Mouse (Mus musculus) heart, embryonic 12.5 days (tissue): ENCODE data around the gene Farp2. TPM values are rescaled to one million over a fixed set of nuclear protein-coding genes. Genes with fewer than 3 reads are reported as not detected.
A peak's percentile ranks its signal among the peaks of the same experiment; 100 is the strongest.
"Not testable (repeated sequence)": the region's sequence is repeated elsewhere in the genome, so short reads cannot be mapped to it uniquely, and the experiment has no call there.

Experiments used
- ATAC-seq: fragments of 200-750 bp; cut with Nextera tagmentation; 2 replicates; pipeline ENCODE4 v1.8.0; 2017; ENCODE audit warnings: moderate TSS enrichment, moderate library complexity; ENCODE audit not compliant: insufficient number of reproducible peaks, low FRiP score
- H3K27ac ChIP-seq: fragments of 300-500 bp; sonication (generic); 2 replicates; pipeline ENCODE4 v1.5.1; 2016; ENCODE audit warnings: mild to moderate bottlenecking, moderate library complexity; ENCODE audit not compliant: poor library complexity, severe bottlenecking
- H3K27me3 ChIP-seq: fragments of 300-500 bp; sonication (generic); replicated peaks from 2 replicates; pipeline ENCODE4 v1.6.1; 2016; ENCODE audit warnings: mild to moderate bottlenecking, moderate library complexity
- H3K36me3 ChIP-seq: fragments of 300-500 bp; sonication (generic); 2 replicates; pipeline ENCODE4 v1.6.1; 2016; ENCODE audit warnings: mild to moderate bottlenecking, moderate library complexity
- H3K4me1 ChIP-seq: fragments of 300-500 bp; sonication (generic); replicated peaks from 2 replicates; pipeline ENCODE4 v1.6.1; 2016; ENCODE audit warnings: mild to moderate bottlenecking
- H3K4me2 ChIP-seq: fragments of 300-500 bp; sonication (generic); 2 replicates; pipeline ENCODE4 v1.6.1; 2016; ENCODE audit warnings: mild to moderate bottlenecking, moderate library complexity
- H3K4me3 ChIP-seq: fragments of 300-500 bp; sonication (generic); 2 replicates; pipeline ENCODE4 v1.5.1; 2016; ENCODE audit warnings: mild to moderate bottlenecking
- H3K9ac ChIP-seq: fragments of 300-500 bp; sonication (generic); 2 replicates; pipeline ENCODE4 v1.6.1; 2016; ENCODE audit warnings: mild to moderate bottlenecking, moderate library complexity
- H3K9me3 ChIP-seq: fragments of 300-500 bp; sonication (generic); replicated peaks from 2 replicates; pipeline ENCODE4 v1.6.1; 2016; ENCODE audit warnings: mild to moderate bottlenecking, moderate library complexity
- WGBS: fragments of 180-500 bp; shearing (Covaris S2); methylation state at CpG from one replicate; pipeline ENCODE4 v1.1.7; 2016; 5-methylcytosine and 5-hydroxymethylcytosine counted together
- polyA plus RNA-seq: library from polyadenylated mRNA; unstranded; fragments of >200 nt; fragmentation: Nextera tagmentation; extraction: Ambion mirVana; gene quantifications from 2 replicates; pipeline ENCODE4 v1.2.1, GENCODE M21; 2016

Farp2 gene
- 4.2 and 5.4 TPM in 2 replicates for polyA plus RNA-seq

DNA sequence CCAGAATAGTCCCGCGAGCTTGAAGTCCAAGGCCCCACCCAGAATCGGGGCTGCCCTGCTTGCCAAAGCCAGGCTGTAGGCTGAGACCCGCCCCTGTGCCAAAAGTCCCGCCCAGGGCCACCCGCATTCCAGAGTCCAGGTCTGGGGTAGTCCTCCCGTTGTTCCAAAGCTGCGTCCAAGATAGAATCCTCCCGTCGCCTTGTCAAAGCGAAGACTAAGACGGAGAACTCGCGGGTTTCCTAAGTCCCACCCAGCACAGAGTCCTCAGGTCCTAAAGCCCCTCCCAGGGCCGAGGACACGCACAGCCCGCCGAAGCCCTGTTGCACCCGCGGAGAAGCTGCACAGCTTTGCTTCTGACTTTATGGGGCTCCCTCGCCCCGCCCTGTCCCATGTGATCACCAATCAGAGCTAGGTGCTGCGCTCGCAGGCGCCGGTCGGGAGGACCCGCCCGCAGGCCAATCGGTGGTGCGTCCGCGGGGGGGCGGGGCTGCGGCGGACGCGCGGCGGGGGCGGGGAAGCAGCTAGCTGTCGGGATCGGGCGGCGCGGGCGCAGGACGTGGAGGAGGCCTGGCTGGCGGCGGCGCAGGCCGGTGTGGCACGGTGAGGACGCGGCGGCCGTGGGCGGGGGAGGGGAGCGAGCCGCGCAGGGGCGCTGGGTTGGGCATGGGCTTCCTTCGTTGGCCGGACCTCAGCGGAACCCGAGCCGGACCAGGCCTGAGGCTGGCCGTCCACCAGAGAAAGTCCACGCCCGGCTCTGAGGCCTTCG lies at the start of gene Farp2:
TSS of gene Farp2 (plus strand) at position 495 of the 766 bp plus-strand sequence.
- Histone ChIP-seq H3K27me3 (no peaks in the 10 kb centered on the region), H3K36me3 (peaks cover 21% of the 10 kb centered on the region), H3K27ac (peak within 1 kb of the TSS; percentile 79), H3K9me3 (no peaks in the 10 kb centered on the region), H3K4me3 (peak within 1 kb of the TSS; percentile 93), H3K4me2 (peak within 1 kb of the TSS; percentile 89), H3K4me1 (peaks cover 24% of the 10 kb centered on the region), H3K9ac (peak within 1 kb of the TSS; percentile 93)
- ATAC-seq = peak; percentile 99
- under 1% methylated on average over 67 of the region's 71 CpGs for WGBS

DNA sequence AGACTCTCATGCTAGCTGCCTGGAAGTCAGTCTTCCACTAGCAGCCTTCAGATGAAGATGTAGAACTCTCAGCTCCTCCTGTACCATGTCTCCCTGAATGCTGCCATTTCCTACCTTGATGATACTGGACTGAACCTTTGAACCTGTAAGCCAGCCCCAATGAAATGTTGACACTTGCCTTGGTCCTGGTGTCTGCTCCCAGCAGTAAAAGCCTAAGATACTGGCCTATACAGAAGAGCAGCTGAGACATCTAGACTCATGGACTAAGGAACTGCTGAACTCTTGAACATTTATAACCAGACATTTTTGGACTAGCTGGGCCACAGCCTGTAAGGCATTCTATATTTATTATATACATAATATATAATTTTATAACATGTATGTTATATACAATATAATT lies 46.8 kb upstream of the Farp2 start:
- no peak overlapping the region for H3K4me2 ChIP-seq
- no peaks in the 10 kb centered on the region for H3K27me3 ChIP-seq
- no peak overlapping the region for H3K4me3 ChIP-seq
- ATAC-seq = no peak
- no peaks in the 10 kb centered on the region for H3K36me3 ChIP-seq
- H3K9me3 ChIP-seq = no peaks in the 10 kb centered on the region
- no peak overlapping the region for H3K27ac ChIP-seq
- no peak overlapping the region for H3K9ac ChIP-seq
- peaks cover 17% of the 10 kb centered on the region; the same call in 1 of the 2 replicates for H3K4me1 ChIP-seq

GRCm38 (mm10) chr1:93465746-93466145 lies 46.1 kb upstream of the Farp2 start:
- Histone ChIP-seq H3K9ac (no peak overlapping the region), H3K27ac (no peak overlapping the region), H3K27me3 (no peaks in the 10 kb centered on the region), H3K4me3 (no peak overlapping the region), H3K4me1 (peaks cover 17% of the 10 kb centered on the region; the same call in 1 of the 2 replicates), H3K36me3 (no peaks in the 10 kb centered on the region), H3K9me3 (no peaks in the 10 kb centered on the region), H3K4me2 (no peak overlapping the region)
- ATAC-seq = no peak

GRCm38 (mm10) chr1:93468626-93469025 lies 43.3 kb upstream of the Farp2 start:
- no peak overlapping the region; the same call in 1 of the 2 replicates for H3K9ac ChIP-seq
- ATAC-seq = no peak
- H3K4me2 ChIP-seq = no peak overlapping the region
- WGBS = 78% methylated on average over 4 of the region's 4 CpGs
- H3K36me3 ChIP-seq = no peaks in the 10 kb centered on the region
- no peaks in the 10 kb centered on the region for H3K27me3 ChIP-seq
- no peaks in the 10 kb centered on the region for H3K9me3 ChIP-seq
- no peak overlapping the region for H3K4me3 ChIP-seq
- H3K27ac ChIP-seq = no peak overlapping the region
- peaks cover 15% of the 10 kb centered on the region; the same call in 1 of the 2 replicates for H3K4me1 ChIP-seq

DNA sequence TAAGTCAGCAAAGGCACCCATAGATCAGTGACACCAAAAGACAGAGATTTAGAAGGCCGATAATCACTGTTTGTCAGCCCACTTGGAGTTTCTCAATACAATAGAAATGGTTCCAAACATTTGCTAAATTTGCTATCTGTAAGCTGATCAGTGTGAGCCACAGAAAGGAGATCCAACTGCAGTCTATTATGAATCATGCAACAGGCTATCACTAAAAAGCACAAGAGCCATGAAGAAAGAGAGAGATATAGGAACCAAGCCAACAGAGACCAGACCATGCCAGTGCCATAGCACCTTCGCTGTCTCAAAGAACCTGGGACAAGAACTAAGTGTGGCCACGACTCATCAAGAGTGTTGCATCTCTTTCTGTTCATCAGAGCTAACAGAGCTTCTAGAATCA lies 36.2 kb upstream of the Farp2 start:
- no peak for ATAC-seq
- Histone ChIP-seq H3K36me3 (no peaks in the 10 kb centered on the region), H3K4me3 (no peak overlapping the region), H3K9me3 (no peaks in the 10 kb centered on the region), H3K4me1 (peaks cover 10% of the 10 kb centered on the region), H3K9ac (no peak overlapping the region), H3K27me3 (no peaks in the 10 kb centered on the region), H3K27ac (no peak overlapping the region), H3K4me2 (no peak overlapping the region)
- 91% methylated on average over 3 of the region's 3 CpGs for WGBS

- Histone ChIP-seq H3K27ac (peak overlapping the region; percentile 97), H3K27me3 (no peaks in the 10 kb centered on the region), H3K9me3 (no peaks in the 10 kb centered on the region), H3K4me3 (peak overlapping the region; percentile 89), H3K4me1 (peaks cover 12% of the 10 kb centered on the region), H3K36me3 (no peaks in the 10 kb centered on the region), H3K9ac (peak overlapping the region; percentile 80), H3K4me2 (peak overlapping the region; percentile 81)
- under 1% methylated on average over 41 of the region's 41 CpGs for WGBS
- peak; percentile 98 for ATAC-seq
Observed at GRCm38 (mm10) chr1:93477758-93478585, 33.9 kb upstream of the Farp2 start.

DNA sequence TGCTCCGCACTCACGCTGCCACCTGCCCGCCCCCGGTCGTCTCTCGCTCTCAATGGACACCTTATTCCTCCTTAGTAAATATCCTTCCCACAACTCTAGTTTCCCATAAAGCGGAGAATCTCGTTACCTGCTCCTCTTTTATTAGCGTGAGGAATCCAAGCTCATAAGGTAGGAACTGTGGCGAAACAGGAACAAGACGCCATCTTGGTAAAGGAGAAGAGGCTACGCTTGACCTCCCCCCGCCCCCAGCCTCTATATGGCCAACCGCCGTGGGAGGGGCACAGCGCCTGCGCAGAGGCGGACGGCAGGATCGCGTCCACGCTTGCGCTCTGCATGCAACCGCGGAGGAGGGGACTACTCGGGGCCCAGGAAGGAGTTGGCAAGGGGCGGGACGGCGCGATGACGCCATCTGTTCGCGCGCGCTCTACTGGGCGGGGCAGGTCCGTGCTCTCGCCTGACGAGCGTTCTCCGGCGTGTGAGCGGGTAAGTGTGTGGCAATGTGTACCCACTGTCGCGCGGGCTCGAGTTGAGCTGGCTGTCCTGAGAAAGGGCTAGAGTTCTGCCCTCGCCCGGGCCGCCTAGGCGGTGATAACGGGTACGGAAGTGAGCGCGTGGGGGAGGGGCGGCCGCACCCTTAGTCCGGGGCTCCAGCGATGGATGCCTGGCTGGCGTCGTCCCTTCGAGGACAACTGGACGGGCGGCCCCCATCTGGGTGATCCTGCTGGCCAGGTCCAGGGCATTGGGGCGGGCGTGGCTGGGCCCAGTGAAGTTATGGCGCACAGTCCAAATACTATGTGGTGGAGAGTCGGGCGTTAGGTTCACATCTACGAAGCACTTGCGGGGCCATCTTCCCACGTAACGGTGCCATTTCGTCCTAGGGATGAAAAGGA lies 33.0 kb upstream of the Farp2 start, which contains the start of gene Hdlbp:
TSS of gene Hdlbp (minus strand) at position 230 of the 890 bp plus-strand sequence.
- under 1% methylated on average over 74 of the region's 74 CpGs for WGBS
- peaks cover 12% of the 10 kb centered on the region for H3K4me1 ChIP-seq
- H3K9ac ChIP-seq = peak within 1 kb of the TSS; percentile 94
- H3K27me3 ChIP-seq = no peaks in the 10 kb centered on the region
- peak; percentile 97 for ATAC-seq
- peak within 1 kb of the TSS; percentile 81 for H3K4me2 ChIP-seq
- no peaks in the 10 kb centered on the region for H3K9me3 ChIP-seq
- peak within 1 kb of the TSS; percentile 97 for H3K27ac ChIP-seq
- peak within 1 kb of the TSS; percentile 89 for H3K4me3 ChIP-seq
- H3K36me3 ChIP-seq = no peaks in the 10 kb centered on the region

GRCm38 (mm10) chr1:93479476-93480083 lies 32.3 kb upstream of the Farp2 start:
- H3K9me3 ChIP-seq = no peaks in the 10 kb centered on the region
- H3K36me3 ChIP-seq = no peaks in the 10 kb centered on the region
- peak overlapping the region; percentile 94 for H3K9ac ChIP-seq
- H3K27me3 ChIP-seq = no peaks in the 10 kb centered on the region
- H3K4me2 ChIP-seq = peak overlapping the region; percentile 81
- H3K4me1 ChIP-seq = peaks cover 12% of the 10 kb centered on the region
- no peak for ATAC-seq
- 3% methylated on average over 23 of the region's 23 CpGs for WGBS
- H3K27ac ChIP-seq = peak overlapping the region; percentile 97
- H3K4me3 ChIP-seq = peak overlapping the region; percentile 89

GRCm38 (mm10) chr1:93486302-93486701 lies 25.6 kb upstream of the Farp2 start:
- peaks cover 13% of the 10 kb centered on the region for H3K4me1 ChIP-seq
- not testable (repeated sequence) for H3K9me3 ChIP-seq, H3K4me3 ChIP-seq, H3K4me2 ChIP-seq, ATAC-seq, H3K9ac ChIP-seq, H3K27me3 ChIP-seq, H3K27ac ChIP-seq
- peaks cover 10% of the 10 kb centered on the region for H3K36me3 ChIP-seq
- WGBS = 85% methylated on average over 3 of the region's 3 CpGs

- H3K4me1 ChIP-seq = no peaks in the 10 kb centered on the region
- WGBS = 86% methylated on average over 3 of the region's 3 CpGs
- no peak overlapping the region for H3K27ac ChIP-seq
- H3K4me2 ChIP-seq = no peak overlapping the region
- no peak for ATAC-seq
- no peak overlapping the region for H3K9ac ChIP-seq
- no peaks in the 10 kb centered on the region for H3K27me3 ChIP-seq
- no peaks in the 10 kb centered on the region for H3K9me3 ChIP-seq
- H3K36me3 ChIP-seq = peaks cover 55% of the 10 kb centered on the region
- no peak overlapping the region for H3K4me3 ChIP-seq
Observed at GRCm38 (mm10) chr1:93495312-93495711, 16.6 kb upstream of the Farp2 start.
